Mouse (Mus musculus) small intestine, adult 2 months (tissue): ENCODE results near the gene Slc22a23.

Source experiments
- CTCF ChIP-seq: fragments of 200-500 bp; IDR thresholded peaks from 2 replicates; pipeline ENCODE4 v1.5.1; 2012; ENCODE audit warnings: low read depth, mild to moderate bottlenecking, control low read depth, inconsistent platforms, low read length, moderate library complexity, mixed read lengths; ENCODE audit not compliant: insufficient replicate concordance, insufficient read length; ENCODE audit errors: extremely low read depth
- POLR2A ChIP-seq: fragments of 200-500 bp; IDR thresholded peaks from 2 replicates; pipeline ENCODE4 v1.6.1; 2012; ENCODE audit warnings: low read depth, mild to moderate bottlenecking, control low read depth, inconsistent platforms, low read length, moderate library complexity

DNA sequence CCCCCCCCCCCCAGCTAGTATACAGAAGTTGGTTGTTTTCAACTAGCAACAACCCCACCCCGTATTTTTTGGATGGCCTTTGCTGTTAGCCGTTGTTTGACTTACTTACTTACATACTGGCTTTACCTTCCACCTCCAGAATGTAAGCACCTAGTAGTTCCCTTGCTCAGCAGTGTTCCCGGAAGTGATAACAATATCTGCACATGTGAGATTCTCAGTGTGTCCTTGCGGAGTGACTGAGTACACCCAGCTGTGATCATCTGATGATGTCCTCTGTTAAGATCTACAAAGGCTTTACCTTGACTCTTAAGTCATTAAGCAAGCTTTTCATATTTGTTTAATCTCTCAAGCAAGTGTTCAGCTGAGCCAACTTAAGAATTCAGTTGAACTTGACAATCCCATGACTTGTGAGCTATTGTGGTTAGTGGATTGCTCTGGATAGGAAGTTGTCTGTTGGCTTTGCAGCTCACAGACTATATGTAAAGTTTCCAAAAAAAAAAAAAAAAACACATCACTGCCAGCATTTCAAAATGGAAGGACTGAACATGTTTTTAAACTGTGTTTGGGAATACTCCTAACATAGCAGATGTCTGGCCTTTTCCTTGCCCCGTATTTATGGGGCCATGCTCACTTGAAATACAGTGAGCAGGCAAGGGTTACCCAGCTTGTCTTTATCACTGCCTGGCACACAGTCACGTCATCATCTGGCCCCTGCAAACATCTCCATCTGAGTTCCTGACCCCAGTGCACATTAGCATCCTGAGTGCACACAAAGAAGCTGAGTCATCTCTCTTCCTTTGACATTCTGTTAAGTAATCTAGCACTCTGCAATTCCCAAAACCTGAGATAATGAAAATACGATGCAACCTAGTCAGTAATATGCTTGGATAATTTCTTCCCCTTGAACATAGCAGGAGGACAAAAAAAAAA is 3.2 kb upstream of the Slc22a23 start:
- TF ChIP-seq CTCF (no peak), POLR2A (no peak)
